ENCODE assay signal across 8 mouse cellular contexts in genomic region chr6:86585070-86585600, GRCm38 (mm10). TPM values are rescaled to one million over a fixed set of nuclear protein-coding genes. Genes with fewer than 3 reads are reported as not detected.
DNase-seq lines count a peak whose midpoint lies in the region; ATAC-seq lines count a peak whose summit lies in the region.

No protein-coding gene starts in this region.

- peak; percentile 91 for ATAC-seq in hindbrain, embryonic 14.5 days (ENCODE audit: low FRiP score)

- H3K4me2 ChIP-seq in hindbrain, embryonic 14.5 days (replicated peaks), result peak overlapping the region; percentile 60

- no peaks in the 10 kb centered on the region for H3K27me3 ChIP-seq in hindbrain, embryonic 14.5 days (ENCODE audit: control insufficient read depth, insufficient read depth, low read length)

- H3K9me3 ChIP-seq in hindbrain, embryonic 14.5 days (ENCODE audit: control insufficient read depth, low read length), result no peaks in the 10 kb centered on the region

- H3K36me3 ChIP-seq in hindbrain, embryonic 14.5 days (replicated peaks; ENCODE audit: control insufficient read depth, insufficient read depth), result no peaks in the 10 kb centered on the region

- peak; percentile 52 for DNase-seq in T-cell, adult 2 months (ENCODE audit: low spot score)
- DNase-seq in cerebellum, postnatal 4 days (ENCODE audit: low spot score in 2 of 2), result peak; percentile 42 to 73
- peak; percentile 88 to 93 for DNase-seq in frontal cortex, postnatal 36 days (ENCODE audit: low spot score in 2 of 2)
- DNase-seq in hindbrain, embryonic 14.5 days (ENCODE audit: low spot score), result peak; percentile 81
- DNase-seq in layer of hippocampus, postnatal 25 days (ENCODE audit: extremely low spot score in 1 of 2, low spot score in 1 of 2), result peak; percentile 60 to 68
- DNase-seq in lung, postnatal 10 days, result peak; percentile 94
- peak; percentile 60 for DNase-seq in ovary, postnatal 10 days (ENCODE audit: low spot score)
- DNase-seq in thymus, postnatal 4 days, result peak; percentile 67

- H3K4me1 ChIP-seq in hindbrain, embryonic 14.5 days (replicated peaks; ENCODE audit: control insufficient read depth, insufficient read depth, low read length), result peaks cover 13% of the 10 kb centered on the region

- peak overlapping the region; percentile 94 for H3K27ac ChIP-seq in hindbrain, embryonic 14.5 days

- 5% methylated on average over 16 of the region's 16 CpGs for WGBS in hindbrain, embryonic 14.5 days

- H3K4me3 ChIP-seq in hindbrain, embryonic 14.5 days (replicated peaks; ENCODE audit: low read length), result peak overlapping the region; percentile 24

- peak overlapping the region; percentile 64 for H3K9ac ChIP-seq in hindbrain, embryonic 14.5 days

RNA-seq across cellular contexts. Expression of gene Asprv1, which starts 42.8 kb away (rescaled TPM):
- polyA plus RNA-seq in hindbrain, embryonic 14.5 days (2014; fragmentation: Nextera tagmentation; extraction: Ambion mirVana), result 0.26 and 0.86 TPM in 2 replicates
- 1 to 10 TPM; 1.4 to 1.5 TPM for total RNA-seq in layer of hippocampus, postnatal 25 days (2021)

RNA-seq across cellular contexts. Expression of gene Pcbp1, which starts 59.0 kb away (rescaled TPM):
- 313 and 316 TPM in 2 replicates for polyA plus RNA-seq in hindbrain, embryonic 14.5 days (2014; fragmentation: Nextera tagmentation; extraction: Ambion mirVana)
- total RNA-seq in layer of hippocampus, postnatal 25 days (2021), result 100 to 1,000 TPM; 187 to 192 TPM

Comparison
In these comparisons a context has a peak if more than half of its experiments do, and no peak if none do; other contexts are left out.
1. Peak in every context shown above with its lines: DNase-seq, ATAC-seq, H3K4me3 ChIP-seq and H3K27ac ChIP-seq.